Mouse (Mus musculus) MEL (cell line): ENCODE measurements around the gene Med12l. TPM values are rescaled to one million over a fixed set of nuclear protein-coding genes. Genes with fewer than 3 reads are reported as not detected.

Experiments
- DNase-seq: peaks from one replicate; pipeline ENCODE4 v3.0.0; 2011; ENCODE audit warnings: low read depth, low spot score
- H3K27ac ChIP-seq: 2 replicates; pipeline ENCODE4 v1.5.1; 2012; ENCODE audit warnings: low read depth, mild to moderate bottlenecking, control low read depth, low read length, moderate library complexity; ENCODE audit not compliant: control insufficient read depth
- H3K27me3 ChIP-seq, 2 experiments: fragments of 150-350 bp in 1 of 2; sonication (generic) in 1 of 2; 2 replicates each; pipeline ENCODE4 v1.6.1; 2012; ENCODE audit warnings: low read length in 2 of 2, mild to moderate bottlenecking in 2 of 2, improper control_type of control experiment in 1 of 2, moderate library complexity in 1 of 2; ENCODE audit not compliant: insufficient read depth in 2 of 2, control insufficient read depth in 1 of 2
- H3K36me3 ChIP-seq, 2 experiments: 2 replicates each; pipeline ENCODE4 v1.6.1; 2012 to 2014; ENCODE audit warnings: low read length in 2 of 2, improper control_type of control experiment in 1 of 2, inconsistent platforms in 1 of 2, mild to moderate bottlenecking in 1 of 2; ENCODE audit not compliant: insufficient read depth in 2 of 2, control insufficient read depth in 1 of 2
- H3K4me1 ChIP-seq, 2 experiments: fragments of 150-350 bp in 1 of 2; sonication (generic) in 1 of 2; 2 replicates each; pipeline ENCODE4 v1.6.1; 2012; ENCODE audit warnings: low read length in 2 of 2, improper control_type of control experiment in 1 of 2, mild to moderate bottlenecking in 1 of 2; ENCODE audit not compliant: insufficient read depth in 2 of 2, control insufficient read depth in 1 of 2
- H3K4me3 ChIP-seq, 2 experiments: fragments of 150-350 bp in 1 of 2; sonication (generic) in 1 of 2; 2 replicates each; pipeline ENCODE4 v1.5.1; 2012; ENCODE audit warnings: low read depth in 2 of 2, low read length in 2 of 2, mild to moderate bottlenecking in 2 of 2, moderate library complexity in 2 of 2, control low read depth in 1 of 2, improper control_type of control experiment in 1 of 2; ENCODE audit not compliant: control insufficient read depth in 1 of 2, insufficient read depth in 1 of 2
- H3K79me2 ChIP-seq: 2 replicates; pipeline ENCODE4 v1.6.1; 2012; ENCODE audit warnings: mild to moderate bottlenecking, low read length, moderate library complexity; ENCODE audit not compliant: control insufficient read depth, poor library complexity, insufficient read depth
- H3K9ac ChIP-seq: 2 replicates; pipeline ENCODE4 v1.6.1; 2012; ENCODE audit warnings: low read depth, mild to moderate bottlenecking, control low read depth, low read length, moderate library complexity; ENCODE audit not compliant: control insufficient read depth, poor library complexity, severe bottlenecking
- H3K9me3 ChIP-seq: fragments of 150-350 bp; sonication (generic); replicated peaks from 2 replicates; pipeline ENCODE4 v1.6.1; 2012; ENCODE audit warnings: mild to moderate bottlenecking, low read length, improper control_type of control experiment, moderate library complexity; ENCODE audit not compliant: insufficient read depth
- BHLHE40 ChIP-seq: IDR thresholded peaks from 2 replicates; pipeline ENCODE4 v1.6.1; 2012; ENCODE audit warnings: low read depth, mild to moderate bottlenecking, inconsistent platforms, low read length, improper control_type of control experiment, borderline replicate concordance
- CHD2 ChIP-seq: IDR thresholded peaks from 2 replicates; pipeline ENCODE4 v1.6.1; 2011; ENCODE audit warnings: low read length, improper control_type of control experiment
- ELF1 ChIP-seq: IDR thresholded peaks from 2 replicates; pipeline ENCODE4 v1.6.1; 2014; ENCODE audit warnings: low read depth, mild to moderate bottlenecking, inconsistent platforms, low read length, improper control_type of control experiment, moderate library complexity
- ETS1 ChIP-seq: IDR thresholded peaks from 2 replicates; pipeline ENCODE4 v1.6.1; 2012; ENCODE audit warnings: low read depth, mild to moderate bottlenecking, inconsistent platforms, low read length, improper control_type of control experiment, moderate library complexity
- GABPA ChIP-seq: IDR thresholded peaks from 2 replicates; pipeline ENCODE4 v1.6.1; 2012; ENCODE audit warnings: low read depth, mild to moderate bottlenecking, inconsistent platforms, low read length, improper control_type of control experiment, moderate library complexity
- GATA1 ChIP-seq: IDR thresholded peaks from 2 replicates; pipeline ENCODE4 v1.6.1; 2011; ENCODE audit warnings: low read depth, low read length, improper control_type of control experiment
- HCFC1 ChIP-seq: IDR thresholded peaks from 2 replicates; pipeline ENCODE4 v1.6.1; 2012; ENCODE audit warnings: low read depth, mild to moderate bottlenecking, inconsistent platforms, low read length, improper control_type of control experiment, moderate library complexity
- KAT2A ChIP-seq: conservative IDR thresholded peaks from 2 replicates; pipeline ENCODE4 v1.6.1; 2012; ENCODE audit warnings: low read depth, low read length, improper control_type of control experiment, inconsistent platforms
- MEF2A ChIP-seq: IDR thresholded peaks from 2 replicates; pipeline ENCODE4 v1.6.1; 2014; ENCODE audit warnings: low read depth, mild to moderate bottlenecking, inconsistent platforms, low read length, improper control_type of control experiment; ENCODE audit not compliant: poor library complexity, insufficient replicate concordance, severe bottlenecking; ENCODE audit errors: extremely low read depth
- MXI1 ChIP-seq: IDR thresholded peaks from 2 replicates; pipeline ENCODE4 v1.6.1; 2011; ENCODE audit warnings: mild to moderate bottlenecking, low read depth, low read length, improper control_type of control experiment
- MYC ChIP-seq: IDR thresholded peaks from 2 replicates; pipeline ENCODE4 v1.6.1; 2011; ENCODE audit warnings: low read depth, mild to moderate bottlenecking, low read length, improper control_type of control experiment, moderate library complexity
- NELFE ChIP-seq: IDR thresholded peaks from 2 replicates; pipeline ENCODE4 v1.6.1; 2011; ENCODE audit warnings: low read depth, low read length, improper control_type of control experiment
- NRF1 ChIP-seq: IDR thresholded peaks from 2 replicates; pipeline ENCODE4 v1.6.1; 2014; ENCODE audit warnings: low read depth, mild to moderate bottlenecking, inconsistent platforms, low read length, improper control_type of control experiment, moderate library complexity; ENCODE audit not compliant: poor library complexity, insufficient read depth, severe bottlenecking
- POLR2A ChIP-seq, 2 experiments: IDR thresholded peaks; 2 replicates each; pipeline ENCODE4 v1.6.1; 2011 to 2012; ENCODE audit warnings: low read length in 2 of 2, mild to moderate bottlenecking in 2 of 2, control low read depth in 1 of 2, improper control_type of control experiment in 1 of 2, low read depth in 1 of 2, moderate library complexity in 1 of 2; ENCODE audit not compliant: control insufficient read depth in 1 of 2, insufficient read depth in 1 of 2, poor library complexity in 1 of 2
- RAD21 ChIP-seq: IDR thresholded peaks from 2 replicates; pipeline ENCODE4 v1.6.1; 2011; ENCODE audit warnings: mild to moderate bottlenecking, low read depth, low read length, improper control_type of control experiment
- RCOR1 ChIP-seq: IDR thresholded peaks from 2 replicates; pipeline ENCODE4 v1.6.1; 2012; ENCODE audit warnings: low read depth, mild to moderate bottlenecking, inconsistent platforms, low read length, improper control_type of control experiment
- SMC3 ChIP-seq: IDR thresholded peaks from 2 replicates; pipeline ENCODE4 v1.6.1; 2011; ENCODE audit warnings: low read depth, low read length, improper control_type of control experiment
- TAL1 ChIP-seq: IDR thresholded peaks from 2 replicates; pipeline ENCODE4 v1.6.1; 2012; ENCODE audit warnings: mild to moderate bottlenecking, inconsistent platforms, low read length, moderate library complexity, mixed read lengths
- TBP ChIP-seq: IDR thresholded peaks from 2 replicates; pipeline ENCODE4 v1.8.0; 2011; ENCODE audit warnings: low read depth, low read length, improper control_type of control experiment
- UBTF ChIP-seq: IDR thresholded peaks from 2 replicates; pipeline ENCODE4 v1.6.1; 2012; ENCODE audit warnings: low read depth, mild to moderate bottlenecking, inconsistent platforms, low read length, improper control_type of control experiment, moderate library complexity, borderline replicate concordance; ENCODE audit not compliant: insufficient read depth
- USF2 ChIP-seq, 2 experiments: IDR thresholded peaks; 2 replicates each; pipeline ENCODE4 v1.6.1; 2011 to 2012; ENCODE audit warnings: improper control_type of control experiment in 2 of 2, low read length in 2 of 2, borderline replicate concordance in 1 of 2, inconsistent platforms in 1 of 2, low read depth in 1 of 2, mild to moderate bottlenecking in 1 of 2; ENCODE audit not compliant: insufficient read depth in 1 of 2
- ZC3H11A ChIP-seq: IDR thresholded peaks from 2 replicates; pipeline ENCODE4 v1.6.1; 2012; ENCODE audit warnings: low read depth, mild to moderate bottlenecking, inconsistent platforms, low read length, improper control_type of control experiment
- ZMIZ1 ChIP-seq: IDR thresholded peaks from 2 replicates; pipeline ENCODE4 v1.6.1; 2012; ENCODE audit warnings: low read depth, mild to moderate bottlenecking, inconsistent platforms, low read length, improper control_type of control experiment, moderate library complexity
- ZNF384 ChIP-seq: IDR thresholded peaks from 2 replicates; pipeline ENCODE4 v1.6.1; 2012; ENCODE audit warnings: low read depth, mild to moderate bottlenecking, inconsistent platforms, low read length, improper control_type of control experiment
- polyA plus RNA-seq, 2 experiments: library from polyadenylated mRNA; stranded (reverse) in 1 of 2; unstranded in 1 of 2; fragments of >175 nt in 1 of 2; fragments of >200 nt in 1 of 2; gene quantifications; 2 replicates each; pipeline versions ENCODE4 v1.2.1 to v1.2.4; 2012; ENCODE audit warnings: low replicate concordance in 2 of 2, low read depth in 1 of 2; ENCODE audit not compliant: insufficient read length in 2 of 2, insufficient read depth in 1 of 2, missing spikeins in 1 of 2
- total RNA-seq: library from RNA; depleted of rRNA; stranded (reverse); fragments of 300-350 nt; gene quantifications from 2 replicates; pipeline ENCODE4 v1.2.3, GENCODE M21; 2012

Med12l gene
- total and polyA plus RNA-seq, 3 experiments: 0.03 TPM; not detected in 2

DNA sequence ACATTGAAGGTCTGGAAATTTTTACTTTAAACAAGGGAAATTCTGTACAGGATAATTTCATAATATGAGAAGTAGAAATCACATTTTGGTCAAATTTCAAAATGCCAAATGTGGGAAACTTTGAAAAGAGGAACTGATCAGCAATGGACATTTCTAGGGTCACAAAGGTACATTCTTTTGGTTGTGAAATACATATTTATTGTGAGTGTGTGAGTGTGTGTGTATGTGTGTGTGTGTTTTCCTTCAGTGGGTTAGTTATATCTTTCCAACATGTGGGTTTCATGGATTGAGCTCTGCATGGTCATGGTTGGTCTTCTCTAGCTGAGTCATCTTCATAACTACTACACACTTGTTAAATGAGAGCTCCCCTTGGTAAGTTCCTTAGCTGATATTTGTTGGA, 206.8 kb downstream of the Med12l start:
- Histone ChIP-seq H3K79me2 (no peaks in the 10 kb centered on the region), H3K4me1 (no peaks in the 10 kb centered on the region), H3K4me3 (no peak overlapping the region), H3K9ac (no peak overlapping the region), H3K27ac (no peak overlapping the region), H3K36me3 (no peaks in the 10 kb centered on the region), H3K9me3 (no peaks in the 10 kb centered on the region), H3K27me3 (no peaks in the 10 kb centered on the region)
- DNase-seq: no peak
- TF ChIP-seq RCOR1: no peak
- no peak for TF ChIP-seq MXI1
- no peak for TF ChIP-seq TAL1

DNA sequence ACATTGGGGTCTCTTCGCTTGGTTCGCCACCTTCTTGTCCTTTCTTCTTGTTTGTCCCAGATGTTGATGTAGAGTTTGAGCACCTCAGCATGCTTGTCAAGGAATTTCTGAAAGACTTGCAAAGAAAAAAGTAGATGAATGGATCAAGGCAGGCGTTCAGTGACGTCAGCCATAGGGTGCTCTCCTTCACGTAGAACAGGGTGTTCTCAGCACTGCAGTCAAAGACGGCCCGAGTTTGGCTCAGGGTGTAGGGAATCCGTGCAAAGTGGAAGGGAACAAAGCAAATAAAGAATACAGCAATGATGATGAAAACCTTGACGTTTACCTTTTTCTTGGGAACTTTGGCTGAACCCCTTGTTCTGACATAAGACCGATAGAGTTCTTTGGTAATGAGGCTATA, 211.6 kb downstream of the Med12l start:
- Histone ChIP-seq H3K27me3 (no peaks in the 10 kb centered on the region; a peak in 1 of 4 replicates), H3K27ac (no peak overlapping the region), H3K9me3 (no peaks in the 10 kb centered on the region), H3K4me1 (no peaks in the 10 kb centered on the region), H3K36me3 (no peaks in the 10 kb centered on the region; a peak in 1 of 4 replicates), H3K9ac (no peak overlapping the region), H3K79me2 (no peaks in the 10 kb centered on the region), H3K4me3 (no peak overlapping the region)
- TF ChIP-seq MYC (no peak), ZC3H11A (no peak), SMC3 (no peak), TBP (no peak), TAL1 (no peak), NELFE (no peak), ETS1 (no peak), RAD21 (no peak), HCFC1 (no peak), ZMIZ1 (no peak), MEF2A (no peak)
- DNase-seq: no peak

- H3K9me3 ChIP-seq: no peaks in the 10 kb centered on the region
- H3K27me3 ChIP-seq: peaks cover 0 to 3% of the 10 kb centered on the region in 2 experiments; a peak in 2 of 4 replicates
- H3K27ac ChIP-seq: no peak overlapping the region
- H3K4me3 ChIP-seq: no peak overlapping the region
- no peaks in the 10 kb centered on the region for H3K4me1 ChIP-seq
- DNase-seq: no peak
- no peak overlapping the region for H3K9ac ChIP-seq
- H3K36me3 ChIP-seq: no peaks in the 10 kb centered on the region; a peak in 1 of 4 replicates
- TF ChIP-seq SMC3 (no peak), MYC (no peak), ZNF384 (no peak), USF2 (IDR thresholded peaks at IDR 0.05; ENCODE audit: borderline replicate concordance in 1 of 2, insufficient read depth in 1 of 2, low read depth in 1 of 2, low read length in 2 of 2) (no peak), NRF1 (no peak), BHLHE40 (no peak), GABPA (no peak), UBTF (no peak), GATA1 (no peak), ELF1 (no peak), POLR2A (IDR thresholded peaks at IDR 0.05; ENCODE audit: control insufficient read depth in 1 of 2, insufficient read depth in 1 of 2, low read depth in 1 of 2, low read length in 2 of 2, poor library complexity in 1 of 2) (no peak), CHD2 (no peak), HCFC1 (no peak), KAT2A (no peak), ZMIZ1 (no peak)
- H3K79me2 ChIP-seq: no peaks in the 10 kb centered on the region
Observed at GRCm38 (mm10) chr3:59219326-59219725, 213.7 kb downstream of the Med12l start.
